Mouse (Mus musculus) embryonic facial prominence, embryonic 15.5 days (tissue): Measurements from ENCODE around the gene Fam173b. TPM values are rescaled to one million over a fixed set of nuclear protein-coding genes. Genes with fewer than 3 reads are reported as not detected.

ENCODE experiments used
- ATAC-seq: fragments of 200-750 bp; cut with Nextera tagmentation; 2 replicates; pipeline ENCODE4 v1.8.0; 2017; ENCODE audit warnings: low read depth, moderate TSS enrichment; ENCODE audit not compliant: insufficient number of reproducible peaks, low FRiP score, low TSS enrichment
- H3K27ac ChIP-seq: fragments of 300-500 bp; sonication (generic); replicated peaks from 2 replicates; pipeline ENCODE4 v1.5.1; 2015; ENCODE audit warnings: mild to moderate bottlenecking, inconsistent platforms
- H3K27me3 ChIP-seq: fragments of 300-500 bp; sonication (generic); 2 replicates; pipeline ENCODE4 v1.6.1; 2015; ENCODE audit warnings: inconsistent platforms
- H3K36me3 ChIP-seq: fragments of 300-500 bp; sonication (generic); 2 replicates; pipeline ENCODE4 v1.6.1; 2015; ENCODE audit warnings: mild to moderate bottlenecking, inconsistent platforms
- H3K4me1 ChIP-seq: fragments of 300-500 bp; sonication (generic); 2 replicates; pipeline ENCODE4 v1.6.1; 2015; ENCODE audit warnings: inconsistent platforms
- H3K4me2 ChIP-seq: fragments of 300-500 bp; sonication (generic); replicated peaks from 2 replicates; pipeline ENCODE4 v1.6.1; 2015; ENCODE audit warnings: mild to moderate bottlenecking, inconsistent platforms
- H3K4me3 ChIP-seq: fragments of 300-500 bp; sonication (generic); replicated peaks from 2 replicates; pipeline ENCODE4 v1.5.1; 2015; ENCODE audit warnings: mild to moderate bottlenecking, inconsistent platforms
- H3K9ac ChIP-seq: fragments of 300-500 bp; sonication (generic); 2 replicates; pipeline ENCODE4 v1.6.1; 2015; ENCODE audit warnings: inconsistent platforms
- H3K9me3 ChIP-seq: fragments of 300-500 bp; sonication (generic); replicated peaks from 2 replicates; pipeline ENCODE4 v1.6.1; 2016; ENCODE audit warnings: inconsistent platforms
- WGBS: fragments of 180-500 bp; shearing (Covaris S2); methylation state at CpG from one replicate; pipeline ENCODE4 v1.1.7; 2015; 5-methylcytosine and 5-hydroxymethylcytosine counted together
- polyA plus RNA-seq: library from polyadenylated mRNA; unstranded; fragments of >200 nt; fragmentation: Nextera tagmentation; extraction: Ambion mirVana; gene quantifications from 2 replicates; pipeline ENCODE4 v1.2.1, GENCODE M21; 2015

The Fam173b gene
- polyA plus RNA-seq, 1 experiment from 2014 or later, result 15.7 TPM

DNA sequence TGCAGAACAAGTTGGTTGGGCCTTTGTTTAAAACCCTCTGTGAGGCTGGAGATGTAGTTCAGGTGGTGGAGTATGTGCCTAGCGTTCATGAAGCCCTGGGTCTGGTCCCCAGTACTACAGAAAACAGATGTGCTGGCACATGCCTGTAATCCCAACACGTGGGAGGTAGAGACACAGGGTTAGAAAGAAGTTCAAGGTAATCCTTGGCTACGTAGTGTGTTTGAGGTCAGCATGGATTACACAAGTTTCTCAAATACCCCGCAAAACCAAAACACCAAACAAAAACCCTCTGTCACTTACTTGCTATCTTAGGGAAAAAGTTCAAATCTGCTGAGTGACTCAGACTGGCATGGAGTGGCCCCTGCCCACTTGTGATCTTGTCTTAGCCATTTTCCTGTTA lies 10.3 kb downstream of the Fam173b start:
- 0 out of 2 replicates have a peak, but pooled peaks cover 2% of the 10 kb centered on the region for H3K36me3 ChIP-seq
- H3K4me1 ChIP-seq, result peaks cover 6% of the 10 kb centered on the region; the same call in 1 of the 2 replicates
- no peak overlapping the region for H3K9ac ChIP-seq
- 65% methylated on average over 4 of the region's 4 CpGs for whole genome bisulfite sequencing
- H3K9me3 ChIP-seq, result no peaks in the 10 kb centered on the region
- ATAC-seq, result no peak
- no peak overlapping the region for H3K4me3 ChIP-seq
- no peaks in the 10 kb centered on the region for H3K27me3 ChIP-seq
- no peak overlapping the region for H3K4me2 ChIP-seq
- no peak overlapping the region for H3K27ac ChIP-seq

DNA sequence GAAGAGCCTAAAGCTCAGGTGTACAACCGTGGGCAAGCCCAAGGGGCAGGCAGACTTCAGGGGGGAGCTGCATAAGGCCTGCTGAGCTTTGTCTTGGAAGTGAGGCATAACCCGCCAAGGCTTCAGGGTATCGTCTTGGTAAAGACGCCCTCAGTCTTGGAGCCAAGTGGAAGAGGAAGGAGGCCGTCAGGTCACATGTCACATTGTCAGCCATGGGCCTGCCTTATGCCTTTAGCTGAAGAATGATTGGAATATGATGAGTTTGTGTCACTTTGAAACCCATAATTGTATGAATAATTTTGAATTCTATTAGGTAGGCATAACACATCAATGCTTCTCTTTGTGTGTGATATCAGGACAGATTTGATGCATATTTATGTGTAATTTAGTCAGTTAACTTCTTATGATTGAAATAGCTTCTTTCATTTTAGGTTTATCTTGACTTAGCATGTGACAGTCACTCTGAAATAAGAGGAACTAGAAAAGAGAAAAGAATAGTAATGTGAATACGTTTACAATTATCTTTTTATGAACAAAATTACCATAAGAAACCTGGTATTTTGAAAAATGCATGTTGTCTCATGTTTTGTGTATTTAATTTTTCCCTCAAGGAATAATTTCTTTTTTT lies 12.3 kb downstream of the Fam173b start:
- no peak overlapping the region for H3K9ac ChIP-seq
- H3K36me3 ChIP-seq, result peaks cover 13% of the 10 kb centered on the region; the same call in 1 of the 2 replicates
- H3K27ac ChIP-seq, result no peak overlapping the region
- H3K4me3 ChIP-seq, result no peak overlapping the region
- peaks cover 6% of the 10 kb centered on the region; the same call in 1 of the 2 replicates for H3K4me1 ChIP-seq
- no peaks in the 10 kb centered on the region for H3K9me3 ChIP-seq
- 77% methylated on average over 6 of the region's 6 CpGs for WGBS
- H3K27me3 ChIP-seq, result no peaks in the 10 kb centered on the region
- no peak for ATAC-seq
- no peak overlapping the region for H3K4me2 ChIP-seq

DNA sequence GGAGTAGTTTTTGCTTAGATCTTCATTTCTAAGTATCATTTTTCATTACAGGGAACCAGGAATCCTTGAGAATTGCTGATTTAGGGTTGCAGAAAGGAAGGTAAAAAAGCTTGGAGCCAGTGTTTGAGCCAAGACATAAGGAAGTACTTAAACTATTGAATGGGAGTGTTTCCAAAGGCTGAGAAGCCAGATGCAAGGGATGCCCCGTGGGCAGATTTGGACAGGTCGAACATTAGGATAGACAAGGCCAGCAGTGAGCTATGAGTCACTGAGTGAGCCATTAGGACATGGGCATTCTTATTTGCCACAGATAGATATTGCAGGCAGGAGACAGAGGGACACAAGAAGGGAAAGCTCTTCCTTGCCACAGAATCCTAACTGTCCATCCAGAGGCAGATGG lies 13.0 kb downstream of the Fam173b start:
- Histone ChIP-seq H3K4me3 (no peak overlapping the region), H3K9ac (no peak overlapping the region), H3K27ac (no peak overlapping the region), H3K9me3 (no peaks in the 10 kb centered on the region), H3K36me3 (peaks cover 20% of the 10 kb centered on the region; the same call in 1 of the 2 replicates), H3K4me1 (peaks cover 6% of the 10 kb centered on the region; the same call in 1 of the 2 replicates), H3K4me2 (no peak overlapping the region), H3K27me3 (no peaks in the 10 kb centered on the region)
- WGBS, result 44% methylated on average over 2 of the region's 2 CpGs
- ATAC-seq, result no peak

DNA sequence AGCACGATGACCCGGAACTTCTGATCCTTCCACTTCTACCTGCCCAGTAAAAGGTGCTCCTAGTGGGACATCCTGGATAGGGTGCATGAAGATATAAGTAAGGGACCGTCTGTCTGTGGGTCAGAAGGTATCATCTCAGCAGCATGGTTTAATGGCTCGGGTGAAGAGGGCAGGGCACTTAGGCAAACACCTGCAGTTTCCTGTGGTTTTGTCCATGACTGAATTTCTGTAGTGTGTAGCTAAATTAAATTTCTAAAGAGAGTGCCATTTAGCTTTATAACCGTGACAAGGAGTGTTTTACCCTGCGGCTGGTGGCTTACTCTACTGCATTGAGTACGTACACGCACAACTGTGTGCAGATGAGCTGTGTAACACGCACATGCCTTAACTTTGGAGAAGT lies 15.6 kb downstream of the Fam173b start:
- Histone ChIP-seq H3K36me3 (peaks cover 28% of the 10 kb centered on the region), H3K9ac (no peak overlapping the region), H3K27ac (no peak overlapping the region), H3K27me3 (no peaks in the 10 kb centered on the region), H3K9me3 (no peaks in the 10 kb centered on the region), H3K4me2 (no peak overlapping the region), H3K4me1 (no peaks in the 10 kb centered on the region), H3K4me3 (no peak overlapping the region)
- no peak for ATAC-seq
- 84% methylated on average over 9 of the region's 9 CpGs for WGBS

DNA sequence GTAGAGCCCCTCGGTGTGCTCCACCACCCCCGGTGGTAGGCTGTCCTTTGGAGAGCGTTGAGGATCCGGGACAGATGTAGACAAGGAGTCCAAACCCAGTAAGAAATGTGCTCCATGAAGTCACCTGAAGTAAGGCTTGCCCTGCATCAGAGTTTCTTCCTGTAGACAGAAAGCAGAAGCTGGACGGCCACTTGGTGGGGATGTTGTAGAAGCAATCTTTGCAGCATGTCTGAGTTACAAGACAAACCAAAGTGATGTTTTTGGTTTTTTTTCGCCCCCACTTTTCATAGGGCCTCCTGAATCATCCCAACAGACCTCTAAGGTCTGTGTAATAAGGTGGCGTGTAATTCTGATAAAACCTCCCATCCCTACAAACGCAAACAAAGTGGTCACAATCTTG lies 17.9 kb downstream of the Fam173b start:
- WGBS, result 84% methylated on average over 8 of the region's 8 CpGs
- Histone ChIP-seq H3K27me3 (no peaks in the 10 kb centered on the region), H3K36me3 (peaks cover 33% of the 10 kb centered on the region), H3K9me3 (no peaks in the 10 kb centered on the region), H3K9ac (no peak overlapping the region), H3K27ac (no peak overlapping the region), H3K4me2 (no peak overlapping the region), H3K4me3 (no peak overlapping the region), H3K4me1 (no peaks in the 10 kb centered on the region)
- ATAC-seq, result no peak

DNA sequence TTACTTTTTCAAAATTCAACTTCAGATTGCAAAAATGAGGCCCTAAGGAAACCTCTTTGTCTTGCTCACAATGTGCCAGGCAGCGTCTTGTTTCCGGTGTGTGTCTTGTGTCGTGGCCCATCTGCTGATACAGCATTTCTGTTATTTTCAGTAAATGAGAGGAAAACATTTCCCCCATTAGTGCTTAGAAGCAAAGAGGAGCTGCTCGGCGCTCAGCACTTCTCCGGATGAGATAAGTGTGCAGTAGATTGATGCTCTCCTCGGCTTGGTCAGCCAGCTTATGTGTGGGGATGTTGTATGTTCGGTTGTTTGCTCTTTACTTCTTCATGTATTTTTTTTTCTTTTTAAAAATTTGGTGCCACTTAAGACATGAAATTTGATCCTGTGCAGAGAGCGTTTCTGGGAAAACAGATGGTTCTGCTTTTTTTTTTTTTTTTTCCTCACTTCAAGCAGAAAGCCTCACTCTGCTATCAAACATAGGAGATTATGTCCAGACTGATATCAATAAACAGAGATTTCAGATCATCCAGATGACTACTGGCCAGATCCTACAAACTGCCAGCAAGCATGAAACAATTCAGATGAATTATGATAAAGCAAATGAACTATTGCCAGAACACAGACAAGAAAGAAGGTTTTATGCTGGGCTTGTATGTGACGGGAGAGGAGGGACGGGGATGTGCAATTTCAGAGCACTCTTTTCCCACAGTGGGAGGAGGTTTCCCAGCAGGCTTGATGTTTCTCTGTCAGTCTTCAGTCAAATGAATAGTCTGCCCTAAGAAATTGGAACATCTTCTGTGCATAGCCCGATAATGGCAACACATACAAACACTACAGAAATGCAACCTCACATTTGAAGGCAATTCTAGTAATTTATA lies 25.9 kb downstream of the Fam173b start:
- H3K36me3 ChIP-seq, result 0 out of 2 replicates have a peak, but pooled peaks cover 5% of the 10 kb centered on the region
- no peak overlapping the region for H3K4me3 ChIP-seq
- no peaks in the 10 kb centered on the region for H3K27me3 ChIP-seq
- H3K27ac ChIP-seq, result no peak overlapping the region; the same call in 1 of the 2 replicates
- 19% methylated on average over 12 of the region's 12 CpGs for whole genome bisulfite sequencing
- H3K9me3 ChIP-seq, result no peaks in the 10 kb centered on the region
- ATAC-seq, result no peak
- peaks cover 3% of the 10 kb centered on the region; the same call in 1 of the 2 replicates for H3K4me1 ChIP-seq
- H3K4me2 ChIP-seq, result no peak overlapping the region
- H3K9ac ChIP-seq, result no peak overlapping the region

DNA sequence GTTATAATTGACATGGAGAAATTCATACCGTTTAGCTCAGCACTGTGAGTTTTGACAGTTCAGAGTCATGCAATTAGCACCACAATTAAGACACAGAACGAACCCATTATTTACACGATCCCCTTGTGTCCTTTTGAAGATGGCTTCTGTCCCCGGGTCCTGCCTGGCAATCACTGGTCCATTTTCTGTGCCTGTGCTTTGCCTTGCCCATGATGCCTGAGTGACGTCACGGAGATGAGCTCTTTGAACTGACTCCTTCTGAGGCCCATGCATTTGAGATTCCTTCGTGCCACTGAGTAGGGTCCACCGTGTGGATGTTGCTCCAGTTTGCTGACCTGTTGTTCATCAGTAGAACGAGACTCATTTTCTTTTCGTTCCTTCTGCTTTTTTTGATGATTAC lies 26.5 kb downstream of the Fam173b start:
- Histone ChIP-seq H3K27me3 (no peaks in the 10 kb centered on the region), H3K4me3 (no peak overlapping the region), H3K4me1 (peaks cover 3% of the 10 kb centered on the region; the same call in 1 of the 2 replicates), H3K4me2 (no peak overlapping the region), H3K9me3 (no peaks in the 10 kb centered on the region), H3K36me3 (0 out of 2 replicates have a peak, but pooled peaks cover 5% of the 10 kb centered on the region), H3K27ac (no peak overlapping the region), H3K9ac (no peak overlapping the region)
- ATAC-seq, result no peak
- WGBS, result 63% methylated on average over 10 of the region's 10 CpGs

DNA sequence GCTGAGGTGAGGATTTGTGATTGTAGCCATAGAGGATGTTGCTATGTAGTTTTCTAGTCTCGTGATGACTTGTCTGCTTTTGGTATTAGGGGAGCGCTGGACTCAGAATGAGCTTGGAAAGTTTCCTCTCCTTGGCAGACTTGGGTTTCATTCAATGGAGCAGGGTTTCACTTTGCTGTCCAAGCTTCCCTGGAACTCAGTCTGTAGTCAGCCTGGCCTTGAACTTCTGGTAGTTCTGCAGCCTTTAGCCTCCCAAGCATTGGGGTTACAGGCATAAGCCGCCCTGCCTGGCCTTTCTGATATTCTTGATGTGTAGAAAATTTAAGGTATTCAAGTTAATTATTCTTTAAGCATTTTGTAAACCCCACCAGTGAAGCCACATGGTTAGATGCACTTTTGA lies 27.9 kb downstream of the Fam173b start:
- Histone ChIP-seq H3K27me3 (no peaks in the 10 kb centered on the region), H3K4me3 (no peak overlapping the region), H3K9me3 (no peaks in the 10 kb centered on the region), H3K4me2 (no peak overlapping the region), H3K4me1 (peaks cover 3% of the 10 kb centered on the region; the same call in 1 of the 2 replicates), H3K9ac (no peak overlapping the region), H3K27ac (no peak overlapping the region), H3K36me3 (no peaks in the 10 kb centered on the region)
- 81% methylated on average over 3 of the region's 3 CpGs for WGBS
- no peak for ATAC-seq

DNA sequence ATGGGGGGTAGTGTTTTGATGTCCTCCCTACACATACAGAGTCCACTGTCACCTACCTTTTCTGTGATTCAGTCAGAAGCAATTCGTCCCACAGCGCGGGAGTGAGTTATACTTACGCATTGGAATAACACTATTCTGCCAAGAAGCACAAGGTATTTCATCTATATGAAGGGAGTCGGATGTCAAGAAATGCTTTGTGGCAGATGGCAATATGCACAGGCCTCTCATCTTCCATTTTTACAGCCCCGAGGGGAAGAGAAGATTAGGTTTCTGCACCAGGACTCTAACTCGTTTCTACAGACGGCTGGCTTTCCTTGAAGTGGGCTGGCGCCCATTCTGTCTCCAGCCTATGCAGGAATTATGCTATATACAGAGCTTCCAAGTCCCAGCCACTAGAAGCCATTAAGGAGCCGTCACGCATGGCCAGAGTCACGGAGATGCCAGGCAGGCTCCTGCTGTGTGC lies 29.8 kb downstream of the Fam173b start:
- no peaks in the 10 kb centered on the region for H3K27me3 ChIP-seq
- ATAC-seq, result no peak
- no peaks in the 10 kb centered on the region for H3K9me3 ChIP-seq
- WGBS, result 28% methylated on average over 12 of the region's 12 CpGs
- no peak overlapping the region for H3K27ac ChIP-seq
- peaks cover 3% of the 10 kb centered on the region; the same call in 1 of the 2 replicates for H3K4me1 ChIP-seq
- H3K4me3 ChIP-seq, result no peak overlapping the region
- H3K9ac ChIP-seq, result no peak overlapping the region
- H3K4me2 ChIP-seq, result no peak overlapping the region
- H3K36me3 ChIP-seq, result no peaks in the 10 kb centered on the region

DNA sequence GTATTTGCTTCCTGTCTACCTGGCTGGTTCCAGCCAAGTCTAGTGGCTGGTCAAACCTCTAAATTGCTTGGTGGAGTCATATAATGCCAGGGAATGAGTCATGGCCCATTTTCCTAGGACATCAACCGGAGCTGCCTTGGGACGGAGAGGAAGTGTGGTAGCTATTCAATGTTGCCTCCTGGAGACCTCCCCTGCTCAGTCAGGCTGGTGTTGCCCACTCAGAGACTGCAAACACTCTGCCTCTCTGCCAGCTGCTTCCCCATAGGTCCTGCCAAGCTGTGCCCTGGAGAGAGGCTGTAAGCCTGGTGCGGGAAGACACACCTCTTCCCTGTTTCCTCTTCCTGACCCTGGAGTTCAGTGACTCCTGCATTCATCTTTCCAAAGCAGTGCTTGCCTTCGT lies 30.8 kb downstream of the Fam173b start:
- Histone ChIP-seq H3K4me2 (no peak overlapping the region), H3K27me3 (no peaks in the 10 kb centered on the region), H3K4me3 (no peak overlapping the region), H3K9ac (no peak overlapping the region), H3K27ac (no peak overlapping the region), H3K36me3 (no peaks in the 10 kb centered on the region), H3K4me1 (peaks cover 3% of the 10 kb centered on the region; the same call in 1 of the 2 replicates), H3K9me3 (no peaks in the 10 kb centered on the region)
- ATAC-seq, result no peak
- 80% methylated on average over 4 of the region's 4 CpGs for WGBS

DNA sequence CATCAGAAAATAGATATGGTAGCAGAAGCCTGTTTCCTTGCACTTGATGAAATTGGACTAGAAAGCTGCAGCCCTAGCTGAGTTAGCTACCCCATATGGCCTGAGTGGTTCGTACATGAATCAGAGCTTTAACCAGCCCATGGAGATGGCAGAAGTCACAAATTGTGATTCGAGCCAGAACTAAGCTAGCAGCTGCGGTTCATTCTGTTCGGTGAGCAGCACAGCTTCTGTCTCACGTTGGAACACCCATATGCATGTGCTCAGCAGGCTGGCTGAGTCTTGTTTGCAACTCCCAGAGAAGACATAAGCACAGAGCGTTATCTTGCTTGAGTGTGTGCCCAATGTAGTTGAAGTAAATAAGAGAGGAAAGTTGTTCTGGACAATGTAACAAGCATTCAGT lies 32.9 kb downstream of the Fam173b start:
- Histone ChIP-seq H3K27ac (no peak overlapping the region), H3K4me3 (no peak overlapping the region), H3K27me3 (no peaks in the 10 kb centered on the region), H3K4me2 (no peak overlapping the region), H3K9me3 (no peaks in the 10 kb centered on the region), H3K36me3 (no peaks in the 10 kb centered on the region), H3K4me1 (no peaks in the 10 kb centered on the region), H3K9ac (no peak overlapping the region)
- WGBS, result 56% methylated on average over 6 of the region's 6 CpGs
- no peak for ATAC-seq
